Mouse (Mus musculus): ENCODE results near the gene Cntfr.

GRCm38 (mm10) chr4:41681176-41681575 is 15.7 kb downstream of the Cntfr start:
- TF ChIP-seq GATA1 (IDR thresholded peaks at IDR 0.05; ENCODE audit: borderline replicate concordance, low read length) (no peak), CTCF (IDR thresholded peaks at IDR 0.05; ENCODE audit: low read depth, low read length) (no peak), GATA2 (IDR thresholded peaks at IDR 0.05; ENCODE audit: borderline replicate concordance, low read depth, low read length) (no peak), POLR2AphosphoS5 (IDR thresholded peaks at IDR 0.05; ENCODE audit: insufficient replicate concordance, low read depth, low read length) (no peak), TAL1 (conservative IDR thresholded peaks at IDR 0.05; ENCODE audit: low read depth, low read length) (no peak)
